Mouse (Mus musculus): ENCODE results near the gene Esrrg.

DNA sequence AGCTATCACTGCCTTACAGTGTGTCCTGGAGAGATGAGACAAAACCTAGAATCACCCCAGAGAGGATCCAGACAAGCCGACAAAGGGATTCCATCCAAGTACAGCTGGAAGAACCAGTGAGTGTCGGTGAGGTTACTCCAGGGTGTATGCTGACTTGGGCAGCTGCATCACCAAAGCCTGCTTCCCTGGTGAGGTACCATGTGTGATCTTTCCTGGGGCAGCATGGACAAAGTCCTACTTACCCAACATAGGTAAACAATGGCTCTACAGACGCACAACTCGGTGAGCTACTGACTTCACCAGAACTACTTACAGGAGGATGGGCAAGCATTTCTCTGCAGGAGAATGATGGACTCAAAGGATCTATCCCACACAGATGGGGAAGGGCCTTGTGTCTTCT is 280.5 kb downstream of the Esrrg start:
- TF ChIP-seq POLR2A (IDR thresholded peaks at IDR 0.05; ENCODE audit: borderline replicate concordance, insufficient read depth, low read length) (no peak), CTCF (IDR thresholded peaks at IDR 0.05; ENCODE audit: borderline replicate concordance, insufficient read depth, low read depth, low read length) (no peak)

Data from cerebellum, adult 2 months (tissue).